Mouse (Mus musculus): ENCODE measurements at regions not wholly inside any gene's neighbourhood (a gene's known extent, or its start where the extent isn't known, plus 50 kb on each side); places are given as distances from the start of the nearest gene placed in this dataset.

GRCm38 (mm10) chr19:21913005-21913670 lies 135.0 kb downstream of the Cemip2 start:
- no peak for DNase-seq (ENCODE audit: low spot score in 2 of 2)

DNA sequence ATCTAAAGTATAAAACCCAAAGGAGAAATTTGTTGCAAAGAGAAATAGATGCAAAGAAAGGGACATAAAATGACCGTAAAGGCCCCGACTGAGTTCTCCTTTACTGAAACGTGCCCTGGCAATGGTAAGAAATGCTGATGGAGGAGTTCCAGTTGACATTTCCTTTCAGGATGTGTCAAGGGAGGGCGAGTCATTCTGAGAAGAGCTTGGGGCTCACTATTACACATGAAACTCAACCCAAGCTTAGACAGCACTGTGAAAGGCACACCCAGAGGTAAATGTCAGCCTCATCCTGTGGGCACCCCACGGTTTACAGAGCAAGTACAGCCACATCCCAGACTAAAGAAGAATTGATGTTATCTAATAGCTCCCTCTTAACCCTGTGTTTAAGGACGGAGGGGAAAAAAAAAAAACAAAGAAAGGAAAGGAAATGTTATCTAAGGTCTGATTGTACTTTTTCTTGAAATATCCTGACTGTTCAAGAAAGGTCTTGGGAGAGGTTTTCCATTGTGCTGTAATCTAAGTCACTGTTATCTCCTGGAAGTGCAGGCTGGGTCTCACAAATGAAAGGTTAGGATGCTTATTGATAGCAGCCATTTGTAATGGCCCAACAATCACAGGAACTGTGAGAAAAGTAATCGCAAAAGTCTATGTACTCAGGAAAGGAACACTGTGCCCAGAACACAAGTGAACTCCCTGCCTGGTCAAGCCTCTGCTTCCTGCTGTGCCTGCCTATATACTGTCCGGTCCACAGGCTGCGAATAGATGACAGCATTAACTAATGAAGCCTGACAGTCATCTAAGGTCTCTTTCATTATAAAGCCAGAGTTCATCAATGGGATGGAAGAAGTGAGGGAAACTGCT lies 135.8 kb downstream of the Cemip2 start:
- DNase-seq (ENCODE audit: low spot score in 2 of 2): no peak

DNA sequence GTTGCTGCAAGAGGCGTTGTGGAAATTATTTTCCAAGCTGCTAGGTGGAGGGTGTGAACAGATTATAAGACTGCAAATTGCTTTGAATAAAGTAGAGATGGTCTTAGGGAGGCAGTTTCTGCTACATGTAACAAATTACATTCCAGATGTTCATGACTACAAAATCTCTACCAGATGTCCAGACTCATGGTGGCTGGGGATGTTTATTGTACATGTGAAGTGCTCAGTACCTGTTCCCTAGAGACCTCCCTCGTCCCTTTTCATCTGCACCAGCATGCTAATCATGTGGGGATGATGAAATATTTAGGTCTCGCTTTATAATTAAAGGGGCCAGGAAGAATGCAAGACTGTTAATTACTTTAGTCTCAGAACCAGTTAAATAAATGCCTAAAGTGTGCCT lies 136.5 kb downstream of the Cemip2 start:
- no peak for DNase-seq (ENCODE audit: low spot score in 2 of 2)

DNA sequence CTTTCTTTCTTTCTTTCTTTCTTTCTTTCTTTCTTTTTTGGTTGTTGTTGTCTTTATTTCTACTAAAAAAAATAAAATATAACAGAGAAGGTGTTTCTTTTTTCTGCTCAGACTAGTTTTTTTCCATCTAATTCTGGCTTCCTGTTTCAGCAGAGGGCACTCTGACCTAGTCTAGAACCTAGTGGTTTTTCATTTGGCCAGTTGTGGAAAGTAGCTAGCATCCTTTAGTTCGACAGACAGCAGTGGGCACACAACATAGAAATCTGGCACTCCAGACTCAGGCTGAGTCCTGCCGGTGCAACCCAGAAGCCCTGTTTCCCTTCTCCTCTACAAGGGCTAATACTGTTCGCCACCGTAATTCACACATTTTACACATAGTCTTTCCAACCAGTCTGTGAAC lies 140.0 kb downstream of the Cemip2 start:
- DNase-seq (ENCODE audit: low spot score in 2 of 2): no peak

DNA sequence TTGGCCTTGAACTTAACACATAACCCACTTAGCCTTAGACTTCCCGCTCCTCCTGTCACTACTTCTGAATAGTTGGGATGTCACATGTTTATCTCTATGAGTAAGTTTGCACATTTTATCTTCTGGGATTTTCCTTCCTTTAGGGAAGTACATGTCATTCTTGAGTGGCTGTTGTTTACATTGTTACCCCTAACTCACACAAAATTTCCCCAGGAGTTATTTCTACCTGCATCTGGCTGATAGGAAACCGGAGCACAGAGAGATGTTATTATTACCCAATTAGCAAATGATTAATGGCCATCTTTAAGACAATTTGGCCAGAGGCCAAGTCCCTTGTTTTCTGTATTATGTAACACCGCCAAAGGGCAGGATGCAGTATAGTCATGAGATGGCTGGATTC lies 140.9 kb downstream of the Cemip2 start:
- DNase-seq (ENCODE audit: low spot score in 2 of 2): no peak

GRCm38 (mm10) chr19:21940114-21940513 lies 162.0 kb downstream of the Cemip2 start:
- DNase-seq (ENCODE audit: low spot score in 2 of 2): no peak

- no peak for DNase-seq (ENCODE audit: low spot score in 2 of 2)
Observed at GRCm38 (mm10) chr19:21941720-21942119, 163.6 kb downstream of the Cemip2 start.

DNA sequence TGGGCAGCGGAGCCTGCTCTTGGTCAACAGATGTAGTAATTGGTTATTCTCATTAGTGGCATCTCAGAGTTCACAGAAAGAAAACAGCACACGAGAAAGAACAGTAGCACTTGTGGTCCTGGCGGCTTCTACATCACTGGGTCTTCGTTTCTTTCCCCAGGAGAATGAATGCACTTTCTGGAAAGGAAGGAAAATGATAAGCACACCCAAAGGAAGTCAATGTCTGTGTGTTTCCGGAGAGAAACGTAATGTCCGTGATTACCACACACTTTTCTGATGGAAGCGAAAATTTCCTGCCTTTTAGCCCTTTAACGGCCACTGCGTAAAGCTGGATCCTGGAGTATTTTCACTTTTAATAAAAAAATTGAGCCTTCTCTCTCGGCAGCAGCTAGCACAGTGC lies 164.1 kb downstream of the Cemip2 start:
- no peak for DNase-seq (ENCODE audit: low spot score in 2 of 2)

- no peak for DNase-seq (ENCODE audit: low spot score in 2 of 2)
Observed at GRCm38 (mm10) chr19:21943407-21943806, 165.3 kb downstream of the Cemip2 start.

DNA sequence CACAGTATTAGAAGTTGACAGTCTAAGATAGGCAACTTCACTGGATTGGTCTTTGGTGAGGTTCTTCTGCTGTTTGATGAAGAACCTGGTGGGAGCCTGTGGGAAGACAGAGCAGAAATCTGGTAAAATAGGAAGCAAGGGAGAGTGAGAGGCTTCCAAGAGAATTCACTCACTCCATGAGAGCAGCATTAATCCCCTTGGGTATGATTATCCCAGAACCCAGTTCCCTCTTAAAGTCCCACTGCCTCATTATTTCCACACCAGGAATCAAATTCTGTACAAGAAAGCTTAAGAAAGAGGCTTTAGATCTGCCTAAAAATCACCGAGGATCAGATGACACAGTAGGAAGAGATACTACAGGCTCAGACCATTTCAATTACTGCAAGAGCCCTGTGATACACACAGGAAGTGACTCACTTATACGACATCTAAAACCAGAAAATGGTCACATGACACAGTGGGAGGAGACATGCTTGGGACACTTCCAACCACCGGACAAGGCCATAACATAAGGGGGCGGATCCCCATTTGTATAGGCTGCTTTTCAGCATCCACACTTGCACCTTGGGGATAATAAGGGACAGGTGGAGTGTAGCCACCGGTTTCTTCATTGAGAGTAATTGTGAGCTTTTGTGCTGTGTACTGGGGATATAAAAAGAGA lies 168.2 kb downstream of the Cemip2 start:
- DNase-seq (ENCODE audit: low spot score in 2 of 2): no peak

GRCm38 (mm10) chr19:21948030-21948429 lies 169.9 kb downstream of the Cemip2 start:
- no peak for DNase-seq (ENCODE audit: low spot score in 2 of 2)

DNA sequence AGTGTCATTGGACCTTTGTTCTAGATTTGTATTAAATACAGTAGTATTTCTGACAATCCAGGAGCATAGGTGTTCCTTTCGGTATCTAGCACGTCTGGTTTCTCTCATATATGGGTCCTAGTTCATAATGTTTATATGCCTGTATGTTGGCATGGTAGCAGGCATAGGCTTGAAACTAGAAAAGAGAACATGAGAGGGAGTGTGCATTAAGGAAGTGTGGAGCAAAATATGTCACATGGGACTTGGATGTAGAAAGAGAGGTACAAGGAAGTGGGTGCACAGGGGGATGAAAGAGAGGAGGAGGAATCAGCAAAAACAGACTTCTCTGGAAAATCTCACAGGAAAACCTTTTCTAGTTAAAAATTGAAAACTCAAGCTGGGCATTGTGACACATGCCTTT lies 176.2 kb upstream of the Trpm3 start:
- DNase-seq (ENCODE audit: low spot score in 2 of 2): no peak

GRCm38 (mm10) chr19:21989857-21990256 lies 149.0 kb upstream of the Trpm3 start:
- DNase-seq (ENCODE audit: low spot score in 2 of 2): no peak

DNA sequence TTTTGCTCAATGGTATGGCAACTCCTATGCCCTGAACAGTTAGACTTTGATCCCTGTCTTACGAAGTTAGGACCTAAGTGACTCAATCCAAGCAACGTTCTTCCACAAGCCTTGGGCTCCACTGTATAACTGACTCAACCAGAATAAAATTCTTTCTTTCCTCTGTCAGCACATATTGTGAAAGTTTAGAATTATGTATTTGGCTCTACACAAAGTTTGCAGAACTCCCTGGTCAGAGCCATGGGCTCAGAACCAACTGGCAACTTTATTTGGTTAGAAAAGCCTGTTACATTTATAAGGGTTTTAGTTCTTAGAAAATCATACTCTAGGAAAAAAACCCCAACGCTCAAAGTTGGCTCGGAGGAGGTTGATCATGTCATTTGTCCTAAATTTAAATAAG lies 147.9 kb upstream of the Trpm3 start:
- DNase-seq (ENCODE audit: low spot score in 2 of 2): no peak

GRCm38 (mm10) chr19:21991413-21991812 lies 147.4 kb upstream of the Trpm3 start:
- DNase-seq (ENCODE audit: low spot score in 2 of 2): no peak

GRCm38 (mm10) chr19:21999621-22000020 lies 139.2 kb upstream of the Trpm3 start:
- DNase-seq (ENCODE audit: low spot score in 2 of 2): peak; percentile 42 to 69

DNA sequence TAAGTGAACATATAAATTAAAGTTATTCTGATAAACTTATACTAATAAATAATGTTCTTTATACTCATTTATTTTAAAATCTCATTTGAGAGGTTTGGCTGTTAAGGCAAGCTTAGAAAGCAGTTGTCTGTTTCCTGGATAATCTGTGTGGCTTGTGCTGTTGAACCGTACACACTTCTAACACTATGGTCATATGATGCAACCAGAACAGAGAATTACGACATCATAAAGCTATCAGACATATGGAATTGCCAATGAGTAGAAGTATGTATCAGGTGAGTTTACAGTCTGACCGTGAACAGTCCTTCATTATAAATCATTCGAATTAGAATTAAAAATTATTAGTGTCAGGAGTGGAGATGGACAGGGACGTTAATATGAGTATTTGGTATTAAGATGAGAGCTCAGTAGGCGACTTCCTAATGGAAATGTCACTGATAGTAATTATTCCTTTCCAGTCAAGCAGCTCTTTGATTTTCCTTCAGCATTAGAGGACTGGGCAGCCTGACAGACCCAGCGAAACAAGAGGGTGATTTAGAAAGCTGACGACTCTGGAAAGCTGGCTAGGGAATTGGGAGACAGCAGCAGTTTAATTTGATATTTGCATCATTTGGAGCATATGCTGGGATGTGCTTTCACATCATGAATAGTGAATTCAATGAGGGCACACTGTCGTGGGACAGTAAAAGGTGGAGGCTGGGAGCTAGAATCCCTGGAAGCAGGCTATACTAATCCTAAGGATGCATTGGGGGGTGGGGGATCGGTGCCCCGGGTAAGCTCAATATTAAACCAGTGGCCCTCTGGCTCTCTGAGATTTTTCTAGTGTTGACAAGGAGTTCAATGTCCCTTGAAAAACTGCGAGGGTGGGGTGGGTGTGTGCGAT lies 130.6 kb upstream of the Trpm3 start:
- no peak for DNase-seq (ENCODE audit: low spot score in 2 of 2)

GRCm38 (mm10) chr19:22010239-22010638 lies 128.6 kb upstream of the Trpm3 start:
- DNase-seq (ENCODE audit: low spot score in 2 of 2): no peak

- no peak for DNase-seq (ENCODE audit: low spot score in 2 of 2)
Observed at GRCm38 (mm10) chr19:22015854-22016610, 122.8 kb upstream of the Trpm3 start.

GRCm38 (mm10) chr19:22017425-22017824 lies 121.4 kb upstream of the Trpm3 start:
- no peak for DNase-seq (ENCODE audit: low spot score in 2 of 2)
